Mouse (Mus musculus) urinary bladder, postnatal 14 days (tissue): Measurements from ENCODE around the gene Tmem63b.
"Not testable (repeated sequence)": the region's sequence is repeated elsewhere in the genome, so short reads cannot be mapped to it uniquely, and the experiment has no call there.

Experiments
- DNase-seq: peaks from one replicate; pipeline ENCODE4 v3.0.0; 2021; ENCODE audit warnings: low spot score

The Tmem63b gene

DNA sequence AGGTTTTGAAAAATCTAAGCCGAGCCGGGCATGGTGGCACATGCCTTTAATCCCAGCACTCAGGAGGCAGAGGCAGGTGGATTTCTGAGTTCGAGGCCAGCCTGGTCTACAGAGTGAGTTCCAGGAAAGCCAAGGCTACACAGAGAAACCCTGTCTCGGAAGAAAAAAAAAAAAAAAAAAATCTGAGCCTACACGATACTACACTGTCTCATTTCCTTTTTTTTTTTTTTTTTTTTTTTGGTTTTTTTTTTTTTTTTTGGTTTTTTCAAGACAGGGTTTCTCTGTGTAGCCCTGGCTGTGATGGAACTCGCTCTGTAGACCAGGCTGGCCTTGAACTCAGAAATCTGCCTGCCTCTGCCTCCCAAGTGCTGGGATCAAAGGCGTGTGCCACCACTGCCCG is 63.3 kb downstream of the Tmem63b start:
- not testable (repeated sequence) for DNase-seq

GRCm38 (mm10) chr17:45619386-45620256 is 67.1 kb downstream of the Tmem63b start:
- DNase-seq: no peak

- DNase-seq: no peak
Measured at GRCm38 (mm10) chr17:45618941-45619385, 67.7 kb downstream of the Tmem63b start.

DNA sequence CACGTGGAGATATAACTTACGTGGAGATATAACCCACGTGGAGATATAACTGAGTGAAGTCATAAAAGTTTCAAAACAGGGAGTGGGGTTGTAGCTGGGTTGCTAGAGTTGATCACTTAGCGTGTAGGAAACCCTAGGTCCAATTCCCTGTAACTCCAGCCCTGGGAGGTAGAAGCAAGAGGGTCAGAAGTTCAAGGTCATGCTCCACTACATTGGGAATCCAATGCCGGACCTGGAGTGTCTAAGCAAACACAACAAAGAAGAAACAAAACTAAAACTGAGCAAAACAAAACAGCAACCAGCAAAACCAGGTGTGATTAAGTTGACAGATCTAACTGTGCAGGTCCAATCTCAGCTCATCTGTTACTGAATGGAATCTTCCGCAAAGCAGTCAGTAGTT is 69.0 kb downstream of the Tmem63b start:
- no peak for DNase-seq

- DNase-seq: no peak
Measured at GRCm38 (mm10) chr17:45616679-45617078, 70.0 kb downstream of the Tmem63b start.

DNA sequence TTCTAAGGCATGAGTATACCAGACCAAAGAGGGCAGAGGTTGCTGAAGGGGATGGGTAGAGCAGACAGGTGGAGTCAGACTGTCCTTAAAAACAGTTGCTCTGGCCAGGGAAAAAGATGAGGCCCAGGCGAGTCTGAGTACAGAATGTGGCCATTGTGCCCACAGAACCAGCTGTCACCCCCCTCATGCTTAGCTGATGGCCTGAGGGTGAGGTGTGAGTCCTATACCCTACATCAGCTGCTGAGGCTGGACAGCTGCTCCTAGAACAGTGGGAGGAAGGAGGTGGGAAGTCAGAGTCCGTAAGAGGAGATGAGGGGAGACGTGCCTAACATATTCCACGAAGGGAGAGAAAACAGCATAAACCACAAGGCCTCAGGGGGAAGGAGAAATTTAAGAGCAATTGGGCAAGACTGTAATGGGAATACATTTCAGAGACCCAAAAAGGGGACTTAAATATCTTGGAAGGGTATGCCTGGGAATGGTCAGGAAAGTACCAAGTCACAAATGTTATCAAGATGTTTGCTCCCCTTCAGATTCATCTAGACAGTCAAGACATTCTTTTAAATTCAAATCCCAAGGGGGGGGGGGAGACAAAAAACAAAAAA is 70.6 kb downstream of the Tmem63b start:
- no peak for DNase-seq

GRCm38 (mm10) chr17:45612921-45613320 is 73.8 kb downstream of the Tmem63b start:
- DNase-seq: no peak

DNA sequence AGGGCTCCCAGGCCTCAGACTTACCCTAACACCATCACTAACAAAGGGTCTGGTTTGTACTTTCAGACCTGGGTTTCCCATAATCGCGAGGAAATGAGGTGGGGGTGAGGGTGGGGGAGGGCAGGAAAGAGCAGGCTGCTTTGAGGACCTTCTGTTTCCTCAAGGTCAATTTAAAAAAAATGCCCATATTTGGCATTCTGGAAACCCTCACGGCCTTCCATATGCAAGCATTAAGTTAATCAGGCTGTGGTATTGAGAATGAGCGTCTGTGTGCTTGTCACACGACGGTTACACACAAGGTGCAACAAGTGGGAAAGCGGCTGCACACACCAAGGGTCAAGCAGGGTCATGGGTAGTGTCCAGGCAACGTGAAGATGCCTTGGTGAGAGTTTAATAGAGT is 74.7 kb downstream of the Tmem63b start:
- no peak for DNase-seq
